Mouse (Mus musculus): ENCODE data around the gene Ptcd2. TPM values are rescaled to one million over a fixed set of nuclear protein-coding genes. Genes with fewer than 3 reads are reported as not detected.

The Ptcd2 gene
- polyA plus RNA-seq, 1 experiment from 2014 or later, result 56.6 TPM

GRCm38 (mm10) chr13:99314098-99314497 is 30.4 kb downstream of the Ptcd2 start:
- Histone ChIP-seq H3K9me3 (ENCODE audit: low read length) (no peaks in the 10 kb centered on the region), H3K36me3 (ENCODE audit: insufficient read depth, low read length) (no peaks in the 10 kb centered on the region), H3K4me3 (ENCODE audit: low read length) (no peak overlapping the region), H3K9ac (replicated peaks; ENCODE audit: low read length) (no peak overlapping the region), H3K27ac (ENCODE audit: low read length) (no peak overlapping the region), H3K4me1 (ENCODE audit: insufficient read depth, low read length) (no peaks in the 10 kb centered on the region), H3K27me3 (ENCODE audit: insufficient read depth, low read length) (no peaks in the 10 kb centered on the region), H3K4me2 (replicated peaks; ENCODE audit: low read depth, low read length) (no peak overlapping the region)
- ATAC-seq (ENCODE audit: low FRiP score, low TSS enrichment), result no peak
- WGBS, result 82% methylated on average over 5 of the region's 5 CpGs

GRCm38 (mm10) chr13:99308393-99308792 is 36.1 kb downstream of the Ptcd2 start:
- 79% methylated on average over 8 of the region's 8 CpGs for WGBS
- Histone ChIP-seq H3K27me3 (ENCODE audit: insufficient read depth, low read length) (no peaks in the 10 kb centered on the region), H3K4me3 (ENCODE audit: low read length) (no peak overlapping the region), H3K9ac (replicated peaks; ENCODE audit: low read length) (no peak overlapping the region), H3K9me3 (ENCODE audit: low read length) (no peaks in the 10 kb centered on the region), H3K36me3 (ENCODE audit: insufficient read depth, low read length) (no peaks in the 10 kb centered on the region), H3K4me2 (replicated peaks; ENCODE audit: low read depth, low read length) (no peak overlapping the region), H3K4me1 (ENCODE audit: insufficient read depth, low read length) (peaks cover 5% of the 10 kb centered on the region), H3K27ac (ENCODE audit: low read length) (no peak overlapping the region)
- ATAC-seq (ENCODE audit: low FRiP score, low TSS enrichment), result no peak

GRCm38 (mm10) chr13:99307930-99308359 is 36.6 kb downstream of the Ptcd2 start:
- Histone ChIP-seq H3K4me2 (replicated peaks; ENCODE audit: low read depth, low read length) (no peak overlapping the region), H3K9ac (replicated peaks; ENCODE audit: low read length) (no peak overlapping the region), H3K4me1 (ENCODE audit: insufficient read depth, low read length) (peaks cover 5% of the 10 kb centered on the region), H3K9me3 (ENCODE audit: low read length) (no peaks in the 10 kb centered on the region), H3K36me3 (ENCODE audit: insufficient read depth, low read length) (no peaks in the 10 kb centered on the region), H3K27me3 (ENCODE audit: insufficient read depth, low read length) (no peaks in the 10 kb centered on the region), H3K27ac (ENCODE audit: low read length) (no peak overlapping the region), H3K4me3 (ENCODE audit: low read length) (no peak overlapping the region)
- ATAC-seq (ENCODE audit: low FRiP score, low TSS enrichment), result peak; percentile 63; the same call in 1 of the 2 replicates
- WGBS, result 53% methylated on average over 5 of the region's 5 CpGs

GRCm38 (mm10) chr13:99306164-99306563 is 38.3 kb downstream of the Ptcd2 start:
- 88% methylated on average over 8 of the region's 8 CpGs for WGBS
- no peak for ATAC-seq (ENCODE audit: low FRiP score, low TSS enrichment)
- Histone ChIP-seq H3K27ac (ENCODE audit: low read length) (no peak overlapping the region), H3K4me1 (ENCODE audit: insufficient read depth, low read length) (peaks cover 5% of the 10 kb centered on the region), H3K27me3 (ENCODE audit: insufficient read depth, low read length) (no peaks in the 10 kb centered on the region), H3K9me3 (ENCODE audit: low read length) (no peaks in the 10 kb centered on the region), H3K4me3 (ENCODE audit: low read length) (no peak overlapping the region), H3K36me3 (ENCODE audit: insufficient read depth, low read length) (no peaks in the 10 kb centered on the region), H3K4me2 (replicated peaks; ENCODE audit: low read depth, low read length) (no peak overlapping the region), H3K9ac (replicated peaks; ENCODE audit: low read length) (no peak overlapping the region)

- no peaks in the 10 kb centered on the region for H3K27me3 ChIP-seq (ENCODE audit: insufficient read depth, low read length)
- no peak for ATAC-seq (ENCODE audit: low FRiP score, low TSS enrichment)
- no peak overlapping the region for H3K4me3 ChIP-seq (ENCODE audit: low read length)
- peaks cover 5% of the 10 kb centered on the region for H3K4me1 ChIP-seq (ENCODE audit: insufficient read depth, low read length)
- 79% methylated on average over 1 of the region's 1 CpGs for WGBS
- H3K27ac ChIP-seq (ENCODE audit: low read length), result no peak overlapping the region
- no peaks in the 10 kb centered on the region for H3K9me3 ChIP-seq (ENCODE audit: low read length)
- H3K9ac ChIP-seq (replicated peaks; ENCODE audit: low read length), result no peak overlapping the region
- no peak overlapping the region for H3K4me2 ChIP-seq (replicated peaks; ENCODE audit: low read depth, low read length)
- H3K36me3 ChIP-seq (ENCODE audit: insufficient read depth, low read length), result no peaks in the 10 kb centered on the region
Measured at GRCm38 (mm10) chr13:99305186-99305585, 39.3 kb downstream of the Ptcd2 start.

GRCm38 (mm10) chr13:99304365-99304764 is 40.1 kb downstream of the Ptcd2 start:
- 71% methylated on average over 11 of the region's 11 CpGs for WGBS
- Histone ChIP-seq H3K4me2 (replicated peaks; ENCODE audit: low read depth, low read length) (no peak overlapping the region), H3K36me3 (ENCODE audit: insufficient read depth, low read length) (no peaks in the 10 kb centered on the region), H3K4me1 (ENCODE audit: insufficient read depth, low read length) (peaks cover 5% of the 10 kb centered on the region), H3K9me3 (ENCODE audit: low read length) (no peaks in the 10 kb centered on the region), H3K4me3 (ENCODE audit: low read length) (no peak overlapping the region), H3K27me3 (ENCODE audit: insufficient read depth, low read length) (no peaks in the 10 kb centered on the region), H3K9ac (replicated peaks; ENCODE audit: low read length) (no peak overlapping the region), H3K27ac (ENCODE audit: low read length) (no peak overlapping the region)
- ATAC-seq (ENCODE audit: low FRiP score, low TSS enrichment), result no peak

GRCm38 (mm10) chr13:99303846-99304245 is 40.7 kb downstream of the Ptcd2 start:
- no peak overlapping the region for H3K4me2 ChIP-seq (replicated peaks; ENCODE audit: low read depth, low read length)
- H3K27ac ChIP-seq (ENCODE audit: low read length), result no peak overlapping the region
- no peaks in the 10 kb centered on the region for H3K36me3 ChIP-seq (ENCODE audit: insufficient read depth, low read length)
- no peak for ATAC-seq (ENCODE audit: low FRiP score, low TSS enrichment)
- no peaks in the 10 kb centered on the region for H3K27me3 ChIP-seq (ENCODE audit: insufficient read depth, low read length)
- no peak overlapping the region for H3K4me3 ChIP-seq (ENCODE audit: low read length)
- H3K4me1 ChIP-seq (ENCODE audit: insufficient read depth, low read length), result peaks cover 5% of the 10 kb centered on the region
- no peaks in the 10 kb centered on the region for H3K9me3 ChIP-seq (ENCODE audit: low read length)
- 53% methylated on average over 5 of the region's 5 CpGs for WGBS
- no peak overlapping the region for H3K9ac ChIP-seq (replicated peaks; ENCODE audit: low read length)

GRCm38 (mm10) chr13:99299921-99300320 is 44.6 kb downstream of the Ptcd2 start:
- Histone ChIP-seq H3K9me3 (ENCODE audit: low read length) (no peaks in the 10 kb centered on the region), H3K27ac (ENCODE audit: low read length) (no peak overlapping the region), H3K27me3 (ENCODE audit: insufficient read depth, low read length) (no peaks in the 10 kb centered on the region), H3K4me2 (replicated peaks; ENCODE audit: low read depth, low read length) (no peak overlapping the region), H3K4me1 (ENCODE audit: insufficient read depth, low read length) (peaks cover 5% of the 10 kb centered on the region; the same call in 1 of the 2 replicates), H3K9ac (replicated peaks; ENCODE audit: low read length) (no peak overlapping the region), H3K4me3 (ENCODE audit: low read length) (no peak overlapping the region), H3K36me3 (ENCODE audit: insufficient read depth, low read length) (no peaks in the 10 kb centered on the region)
- ATAC-seq (ENCODE audit: low FRiP score, low TSS enrichment), result no peak
- 85% methylated on average over 5 of the region's 5 CpGs for WGBS

- 89% methylated on average over 13 of the region's 13 CpGs for WGBS
- Histone ChIP-seq H3K27ac (ENCODE audit: low read length) (no peak overlapping the region), H3K4me1 (ENCODE audit: insufficient read depth, low read length) (no peaks in the 10 kb centered on the region), H3K36me3 (ENCODE audit: insufficient read depth, low read length) (no peaks in the 10 kb centered on the region), H3K4me3 (ENCODE audit: low read length) (no peak overlapping the region), H3K4me2 (replicated peaks; ENCODE audit: low read depth, low read length) (no peak overlapping the region), H3K27me3 (ENCODE audit: insufficient read depth, low read length) (no peaks in the 10 kb centered on the region), H3K9me3 (ENCODE audit: low read length) (no peaks in the 10 kb centered on the region), H3K9ac (replicated peaks; ENCODE audit: low read length) (no peak overlapping the region)
- ATAC-seq (ENCODE audit: low FRiP score, low TSS enrichment), result no peak
Measured at GRCm38 (mm10) chr13:99294176-99294575, 50.3 kb downstream of the Ptcd2 start.

- Histone ChIP-seq H3K27me3 (ENCODE audit: insufficient read depth, low read length) (no peaks in the 10 kb centered on the region), H3K9me3 (ENCODE audit: low read length) (no peaks in the 10 kb centered on the region), H3K36me3 (ENCODE audit: insufficient read depth, low read length) (no peaks in the 10 kb centered on the region), H3K27ac (ENCODE audit: low read length) (no peak overlapping the region), H3K9ac (replicated peaks; ENCODE audit: low read length) (no peak overlapping the region), H3K4me1 (ENCODE audit: insufficient read depth, low read length) (no peaks in the 10 kb centered on the region), H3K4me3 (ENCODE audit: low read length) (no peak overlapping the region), H3K4me2 (replicated peaks; ENCODE audit: low read depth, low read length) (no peak overlapping the region)
- WGBS, result 87% methylated on average over 8 of the region's 8 CpGs
- ATAC-seq (ENCODE audit: low FRiP score, low TSS enrichment), result no peak
Measured at GRCm38 (mm10) chr13:99290766-99291165, 53.7 kb downstream of the Ptcd2 start.

All from kidney, embryonic 16.5 days (tissue).